Mouse (Mus musculus): ENCODE data around the gene Tomm40l. TPM values are rescaled to one million over a fixed set of nuclear protein-coding genes. Genes with fewer than 3 reads are reported as not detected.

Tomm40l gene
- polyA plus RNA-seq, 1 experiment, result 85.5 TPM

- no peaks in the 10 kb centered on the region; the same call in 1 of the 2 replicates for H3K4me1 ChIP-seq (ENCODE audit: control insufficient read depth, insufficient read depth, low read length)
- no peak for DNase-seq
- no peak overlapping the region for H3K4me3 ChIP-seq (replicated peaks; ENCODE audit: insufficient read depth, low read depth, low read length)
- 29% methylated on average over 13 of the region's 13 CpGs for WGBS
- no peaks in the 10 kb centered on the region; the same call in 1 of the 2 replicates for H3K27me3 ChIP-seq (ENCODE audit: control insufficient read depth, insufficient read depth, low read length)
- TF ChIP-seq POLR2A (IDR thresholded peaks at IDR 0.05; ENCODE audit: borderline replicate concordance, insufficient read depth, low read length) (no peak), CTCF (IDR thresholded peaks at IDR 0.05; ENCODE audit: borderline replicate concordance, insufficient read depth, low read depth, low read length) (no peak)
- no peak overlapping the region for H3K27ac ChIP-seq (ENCODE audit: insufficient read depth, low read length)
These were observed 34.2 kb downstream of the Tomm40l start for GRCm38 (mm10) chr1:171187851-171188700.

DNA sequence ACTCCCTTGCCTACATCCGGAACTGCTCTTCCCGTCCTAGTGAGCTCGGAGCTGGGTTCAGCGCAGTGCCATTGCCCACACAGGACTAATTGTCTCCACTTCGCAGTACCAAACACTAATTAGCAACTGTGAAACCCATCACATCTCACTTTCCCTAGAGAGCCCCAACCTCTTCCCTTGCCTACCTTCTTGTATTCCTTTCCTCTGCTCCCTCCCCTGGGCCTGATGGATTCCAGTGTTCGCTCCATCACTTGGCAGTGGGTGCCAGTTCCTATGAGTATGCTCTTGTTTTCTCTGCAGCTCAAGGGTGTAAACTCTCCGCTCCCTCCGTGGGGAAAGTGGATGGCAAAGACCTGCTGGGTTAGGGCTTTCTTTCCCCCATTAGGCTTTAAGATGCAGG lies 36.7 kb downstream of the Tomm40l start:
- 70% methylated on average over 8 of the region's 8 CpGs for WGBS
- H3K27ac ChIP-seq (ENCODE audit: insufficient read depth, low read length), result no peak overlapping the region
- DNase-seq, result no peak

GRCm38 (mm10) chr1:171184314-171184713 lies 38.0 kb downstream of the Tomm40l start:
- DNase-seq, result no peak
- Histone ChIP-seq H3K4me3 (replicated peaks; ENCODE audit: insufficient read depth, low read depth, low read length) (no peak overlapping the region), H3K4me1 (ENCODE audit: control insufficient read depth, insufficient read depth, low read length) (no peaks in the 10 kb centered on the region), H3K27me3 (ENCODE audit: control insufficient read depth, insufficient read depth, low read length) (no peaks in the 10 kb centered on the region; the same call in 1 of the 2 replicates), H3K27ac (ENCODE audit: insufficient read depth, low read length) (no peak overlapping the region)
- 81% methylated on average over 7 of the region's 7 CpGs for WGBS
- no peak for TF ChIP-seq CTCF (IDR thresholded peaks at IDR 0.05; ENCODE audit: borderline replicate concordance, insufficient read depth, low read depth, low read length)
- no peak for TF ChIP-seq POLR2A (IDR thresholded peaks at IDR 0.05; ENCODE audit: borderline replicate concordance, insufficient read depth, low read length)

More for the DNA sequence above, 36.7 kb downstream of the Tomm40l start:
- H3K4me3 ChIP-seq (replicated peaks; ENCODE audit: insufficient read depth, low read depth, low read length), result no peak overlapping the region
- no peaks in the 10 kb centered on the region; the same call in 1 of the 2 replicates for H3K4me1 ChIP-seq (ENCODE audit: control insufficient read depth, insufficient read depth, low read length)
- TF ChIP-seq POLR2A (IDR thresholded peaks at IDR 0.05; ENCODE audit: borderline replicate concordance, insufficient read depth, low read length) (no peak), CTCF (IDR thresholded peaks at IDR 0.05; ENCODE audit: borderline replicate concordance, insufficient read depth, low read depth, low read length) (no peak)
- H3K27me3 ChIP-seq (ENCODE audit: control insufficient read depth, insufficient read depth, low read length), result no peaks in the 10 kb centered on the region; the same call in 1 of the 2 replicates

DNA sequence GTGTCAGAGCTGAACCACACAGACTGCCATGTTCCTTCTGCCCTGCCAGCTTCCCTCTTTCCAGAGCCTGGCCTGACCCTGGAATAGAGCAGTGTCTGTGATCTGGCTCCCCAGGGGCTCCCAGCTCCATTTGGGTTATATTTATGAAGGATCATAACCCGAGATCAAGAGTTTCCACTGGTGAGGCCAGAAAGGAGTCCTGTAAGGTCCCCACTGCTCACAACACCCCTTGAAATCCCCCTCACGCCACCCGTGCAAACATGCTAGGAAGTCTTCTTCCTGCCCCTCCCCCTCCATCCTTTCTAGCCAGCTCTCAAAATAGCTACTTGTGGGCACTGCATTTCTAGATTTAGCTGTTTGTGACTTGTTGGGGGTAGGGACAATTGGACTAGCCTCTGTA lies 38.7 kb downstream of the Tomm40l start:
- Histone ChIP-seq H3K27ac (ENCODE audit: insufficient read depth, low read length) (no peak overlapping the region), H3K4me1 (ENCODE audit: control insufficient read depth, insufficient read depth, low read length) (no peaks in the 10 kb centered on the region), H3K27me3 (ENCODE audit: control insufficient read depth, insufficient read depth, low read length) (no peaks in the 10 kb centered on the region), H3K4me3 (replicated peaks; ENCODE audit: insufficient read depth, low read depth, low read length) (no peak overlapping the region)
- TF ChIP-seq POLR2A (IDR thresholded peaks at IDR 0.05; ENCODE audit: borderline replicate concordance, insufficient read depth, low read length) (no peak), CTCF (IDR thresholded peaks at IDR 0.05; ENCODE audit: borderline replicate concordance, insufficient read depth, low read depth, low read length) (no peak)
- WGBS, result 62% methylated on average over 3 of the region's 3 CpGs
- DNase-seq, result no peak

GRCm38 (mm10) chr1:171183025-171183424 lies 39.3 kb downstream of the Tomm40l start:
- H3K4me3 ChIP-seq (replicated peaks; ENCODE audit: insufficient read depth, low read depth, low read length), result no peak overlapping the region
- 77% methylated on average over 3 of the region's 3 CpGs for WGBS
- H3K27me3 ChIP-seq (ENCODE audit: control insufficient read depth, insufficient read depth, low read length), result no peaks in the 10 kb centered on the region
- TF ChIP-seq CTCF (IDR thresholded peaks at IDR 0.05; ENCODE audit: borderline replicate concordance, insufficient read depth, low read depth, low read length) (no peak), POLR2A (IDR thresholded peaks at IDR 0.05; ENCODE audit: borderline replicate concordance, insufficient read depth, low read length) (no peak)
- H3K4me1 ChIP-seq (ENCODE audit: control insufficient read depth, insufficient read depth, low read length), result no peaks in the 10 kb centered on the region
- H3K27ac ChIP-seq (ENCODE audit: insufficient read depth, low read length), result no peak overlapping the region
- no peak for DNase-seq

DNA sequence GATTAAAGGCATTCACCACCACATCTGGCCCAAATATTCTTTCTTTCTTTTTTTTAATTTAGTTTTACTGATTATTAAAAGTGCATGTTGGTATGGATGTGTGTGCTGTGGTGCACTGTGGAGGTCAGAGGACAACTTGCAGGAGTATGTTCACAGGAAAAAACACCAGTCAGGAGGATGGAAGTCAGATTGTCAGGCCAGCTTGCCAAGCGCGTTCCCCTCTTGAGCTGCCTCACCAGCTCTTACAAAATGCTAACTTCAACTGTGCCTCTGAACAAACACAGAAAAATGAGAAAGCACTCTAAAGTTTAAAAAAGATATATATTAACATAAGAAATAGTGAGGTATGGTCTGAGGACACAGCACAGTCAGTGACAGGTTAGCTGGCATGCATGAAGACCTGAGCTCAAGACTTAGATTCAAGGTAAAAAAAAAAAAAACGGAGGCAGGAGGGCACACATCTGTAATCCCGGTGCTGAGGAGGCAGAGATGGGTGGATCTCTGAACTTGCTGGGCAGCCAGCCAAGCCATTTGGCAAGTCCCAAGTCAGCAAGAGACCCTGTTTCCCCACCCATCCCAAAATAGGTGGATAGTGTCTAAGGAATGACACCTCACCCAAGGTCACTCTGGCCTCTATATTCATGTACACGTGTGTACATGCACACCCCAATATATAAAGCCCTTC lies 42.7 kb downstream of the Tomm40l start:
- Histone ChIP-seq H3K4me3 (replicated peaks; ENCODE audit: insufficient read depth, low read depth, low read length) (no peak overlapping the region), H3K4me1 (ENCODE audit: control insufficient read depth, insufficient read depth, low read length) (no peaks in the 10 kb centered on the region), H3K27me3 (ENCODE audit: control insufficient read depth, insufficient read depth, low read length) (no peaks in the 10 kb centered on the region), H3K27ac (ENCODE audit: insufficient read depth, low read length) (no peak overlapping the region)
- TF ChIP-seq CTCF (IDR thresholded peaks at IDR 0.05; ENCODE audit: borderline replicate concordance, insufficient read depth, low read depth, low read length) (no peak), POLR2A (IDR thresholded peaks at IDR 0.05; ENCODE audit: borderline replicate concordance, insufficient read depth, low read length) (no peak)
- 61% methylated on average over 5 of the region's 5 CpGs for WGBS
- no peak for DNase-seq

- Histone ChIP-seq H3K27me3 (ENCODE audit: control insufficient read depth, insufficient read depth, low read length) (no peaks in the 10 kb centered on the region), H3K27ac (ENCODE audit: insufficient read depth, low read length) (no peak overlapping the region), H3K4me3 (replicated peaks; ENCODE audit: insufficient read depth, low read depth, low read length) (no peak overlapping the region), H3K4me1 (ENCODE audit: control insufficient read depth, insufficient read depth, low read length) (no peaks in the 10 kb centered on the region)
- 96% methylated on average over 8 of the region's 8 CpGs for WGBS
- no peak for TF ChIP-seq POLR2A (IDR thresholded peaks at IDR 0.05; ENCODE audit: borderline replicate concordance, insufficient read depth, low read length)
- TF ChIP-seq CTCF (IDR thresholded peaks at IDR 0.05; ENCODE audit: borderline replicate concordance, insufficient read depth, low read depth, low read length), result no peak
- no peak for DNase-seq
These were observed 49.5 kb downstream of the Tomm40l start for GRCm38 (mm10) chr1:171172779-171173178.
